Mouse (Mus musculus) CD4-positive naive resting alpha-beta T cell, adult 57 days (primary cell): ENCODE measurements around the gene Agbl5. TPM values are rescaled to one million over a fixed set of nuclear protein-coding genes. Genes with fewer than 3 reads are reported as not detected.

Experiments
- total RNA-seq: library from RNA; stranded (reverse); gene quantifications from one replicate; pipeline ENCODE4 v1.2.4, GENCODE M21; 2023

Agbl5 gene
- total RNA-seq = 9.6 TPM

GRCm38 (mm10) chr5:30888337-30889087 is at the start of gene Agbl5:
Gene Agbl5 (plus strand): TSS chr5:30888694.

DNA sequence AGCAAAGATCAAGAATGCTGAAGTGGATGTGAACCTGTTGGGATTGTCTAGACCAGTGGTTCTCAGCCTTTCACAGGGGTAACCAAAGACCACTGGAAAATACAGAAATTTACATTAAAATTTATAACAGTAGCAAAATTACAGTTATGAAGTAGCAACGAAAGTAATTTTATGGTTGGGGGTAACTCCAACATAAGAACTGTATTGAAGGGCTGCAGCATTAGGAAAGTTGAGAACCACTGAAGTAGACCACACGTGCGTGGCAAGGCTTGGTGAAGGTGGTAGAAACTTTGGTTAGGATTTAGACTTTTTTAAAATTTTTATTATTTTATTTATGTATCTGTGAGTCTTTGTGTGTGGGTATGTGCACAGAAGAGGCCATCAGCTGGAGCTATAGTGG is 20.8 kb upstream of the Agbl5 start, which contains the start of gene Tmem214:
Gene Tmem214, plus strand, starts transcription at position 301 of the 400 bp plus-strand sequence.

GRCm38 (mm10) chr5:30907413-30908059 is 19.0 kb downstream of the Agbl5 start, which contains the start of gene Ost4:
Gene Ost4 (minus strand): TSS chr5:30907788.

DNA sequence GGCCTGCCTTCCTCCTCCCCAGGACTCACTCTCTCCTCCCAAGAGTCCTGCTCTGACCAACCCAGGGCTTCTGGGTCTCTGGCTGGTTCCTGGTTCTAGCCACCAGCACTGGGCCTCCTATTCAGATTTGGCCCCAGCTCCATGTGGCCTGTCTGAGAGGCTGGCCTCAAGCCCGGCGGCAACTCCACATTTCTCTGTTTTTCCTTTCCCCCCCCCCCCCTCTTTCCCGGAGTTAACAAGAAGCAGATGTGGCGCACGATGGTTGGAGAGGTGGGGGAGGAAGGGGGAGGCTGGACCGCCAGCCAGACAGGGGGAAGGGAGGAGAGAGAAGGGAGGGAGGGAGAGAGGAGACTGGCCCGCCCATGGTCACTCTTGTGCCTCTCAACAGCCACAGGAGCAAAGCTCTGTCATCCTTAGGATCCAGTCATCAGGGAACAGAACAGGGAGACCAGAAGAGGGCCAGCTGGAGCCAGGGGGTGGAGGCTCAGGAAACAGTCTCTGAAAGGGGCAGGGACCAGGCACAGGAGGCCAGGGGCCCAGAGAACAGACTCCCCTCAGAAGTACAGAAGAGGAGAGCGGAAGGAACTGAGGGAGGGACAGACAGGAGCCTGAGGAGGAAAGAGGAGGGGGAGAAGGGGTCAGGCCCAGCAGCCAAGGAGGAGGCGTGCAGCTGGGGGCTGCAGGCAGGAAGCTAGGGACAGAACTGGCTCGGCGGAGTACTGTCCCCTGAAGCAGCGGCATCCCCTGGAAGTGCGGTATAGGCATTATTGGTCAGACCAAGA is 24.8 kb downstream of the Agbl5 start, which contains the start of gene Emilin1:
Gene Emilin1, plus strand, starts transcription at position 343 of the 782 bp plus-strand sequence.

DNA sequence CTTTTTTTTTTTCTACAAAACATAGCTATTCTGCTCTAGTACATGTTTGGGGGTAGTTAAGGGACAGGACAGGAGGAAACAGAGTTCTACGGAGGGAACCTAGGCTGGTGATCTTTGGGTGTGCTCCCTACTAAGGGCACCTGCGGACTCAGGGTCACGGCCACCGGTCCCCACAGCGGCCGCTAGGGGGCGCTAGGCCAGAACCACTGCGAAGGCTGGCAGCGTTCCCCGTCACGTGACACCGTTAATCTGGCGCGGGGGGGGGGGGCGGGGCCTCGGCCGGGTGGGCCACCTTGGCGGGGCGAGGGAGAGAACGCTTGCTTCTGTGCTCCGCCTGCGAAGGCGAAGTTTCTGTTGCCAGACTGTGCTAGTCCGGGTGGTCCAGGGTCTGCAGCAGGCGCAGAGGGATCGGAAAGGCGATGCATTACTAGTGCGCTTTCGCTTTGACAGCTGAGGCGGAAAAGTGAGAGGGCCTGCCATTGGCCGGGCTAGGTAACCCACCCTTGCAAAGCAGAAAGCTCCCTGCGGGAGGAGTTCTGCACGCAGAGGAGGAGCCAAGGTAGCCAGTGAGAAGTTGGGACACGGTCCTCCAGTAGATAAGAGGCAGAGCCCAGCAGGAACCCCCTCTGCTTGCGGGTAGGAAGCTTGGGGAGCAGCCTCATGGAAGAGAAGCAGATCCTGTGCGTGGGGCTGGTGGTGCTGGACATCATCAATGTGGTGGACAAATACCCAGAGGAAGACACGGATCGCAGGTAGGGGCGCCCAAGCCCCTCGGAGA is 33.0 kb downstream of the Agbl5 start, which contains the start of gene Khk:
Gene Khk, plus strand, starts transcription at position 176 of the 778 bp plus-strand sequence.

GRCm38 (mm10) chr5:30944956-30945781 is 56.7 kb downstream of the Agbl5 start, which contains the start of gene Cgref1:
Gene Cgref1 (minus strand): TSS chr5:30945591.

Other genes with a start within 250 kb of the Agbl5 start
- 41.8 TPM for gene Slc35f6, start 240.8 kb upstream of the Agbl5 start, total RNA-seq
- 120 TPM for gene Cenpa, start 221.9 kb upstream of the Agbl5 start, total RNA-seq
- gene Dpysl5, start 177.1 kb upstream of the Agbl5 start, total RNA-seq = 0.35 TPM
- gene Mapre3, start 74.1 kb upstream of the Agbl5 start, total RNA-seq = 11.9 TPM
- gene Tmem214, start 20.7 kb upstream of the Agbl5 start, total RNA-seq = 45.9 TPM
- gene Ost4, start 19.1 kb downstream of the Agbl5 start, total RNA-seq = 132 TPM
- gene Emilin1, start 24.7 kb downstream of the Agbl5 start, total RNA-seq = 2.7 TPM
- gene Khk, start 32.7 kb downstream of the Agbl5 start, total RNA-seq = 17.7 TPM
- not detected for gene Cgref1, start 56.9 kb downstream of the Agbl5 start, total RNA-seq
- gene Preb, start 71.7 kb downstream of the Agbl5 start, total RNA-seq = 177 TPM
- not detected for gene Tcf23, start 80.0 kb downstream of the Agbl5 start, total RNA-seq
- 33.8 TPM for gene Atraid, start 159.6 kb downstream of the Agbl5 start, total RNA-seq
- gene Slc5a6, start 160.2 kb downstream of the Agbl5 start, total RNA-seq = 11.6 TPM
- 43.7 TPM for gene Cad, start 166.1 kb downstream of the Agbl5 start, total RNA-seq
- gene Dnajc5g, start 217.6 kb downstream of the Agbl5 start, total RNA-seq = not detected
- 1.2 TPM for gene Slc30a3, start 219.5 kb downstream of the Agbl5 start, total RNA-seq
- gene Trim54, start 228.0 kb downstream of the Agbl5 start, total RNA-seq = not detected